Mouse (Mus musculus) hindbrain, embryonic 13.5 days (tissue): ENCODE measurements around the gene Pnpo. TPM values are rescaled to one million over a fixed set of nuclear protein-coding genes. Genes with fewer than 3 reads are reported as not detected.
A peak's percentile ranks its signal among the peaks of the same experiment; 100 is the strongest.

ENCODE experiments used
- ATAC-seq: fragments of 200-750 bp; cut with Nextera tagmentation; 2 replicates; pipeline ENCODE4 v1.8.0; 2017; ENCODE audit warnings: moderate TSS enrichment; ENCODE audit not compliant: low FRiP score
- H3K27ac ChIP-seq: fragments of 300-500 bp; sonication (generic); 2 replicates; pipeline ENCODE4 v1.5.1; 2015; ENCODE audit warnings: inconsistent platforms, mild to moderate bottlenecking, moderate library complexity
- H3K27me3 ChIP-seq: fragments of 300-500 bp; sonication (generic); 2 replicates; pipeline ENCODE4 v1.6.1; 2015; ENCODE audit warnings: mild to moderate bottlenecking, inconsistent platforms
- H3K36me3 ChIP-seq: fragments of 300-500 bp; sonication (generic); 2 replicates; pipeline ENCODE4 v1.6.1; 2015; ENCODE audit warnings: mild to moderate bottlenecking, inconsistent platforms
- H3K4me1 ChIP-seq: fragments of 300-500 bp; sonication (generic); replicated peaks from 2 replicates; pipeline ENCODE4 v1.6.1; 2015; ENCODE audit warnings: inconsistent platforms
- H3K4me2 ChIP-seq: fragments of 300-500 bp; sonication (generic); 2 replicates; pipeline ENCODE4 v1.6.1; 2015; ENCODE audit warnings: inconsistent platforms, mild to moderate bottlenecking, moderate library complexity
- H3K4me3 ChIP-seq: fragments of 300-500 bp; sonication (generic); 2 replicates; pipeline ENCODE4 v1.5.1; 2015; ENCODE audit warnings: mild to moderate bottlenecking, inconsistent platforms
- H3K9ac ChIP-seq: fragments of 300-500 bp; sonication (generic); 2 replicates; pipeline ENCODE4 v1.6.1; 2015; ENCODE audit warnings: mild to moderate bottlenecking, inconsistent platforms
- H3K9me3 ChIP-seq: fragments of 300-500 bp; sonication (generic); 2 replicates; pipeline ENCODE4 v1.6.1; 2016; ENCODE audit warnings: inconsistent platforms
- WGBS: fragments of 180-500 bp; shearing (Covaris S2); methylation state at CpG from one replicate; pipeline ENCODE4 v1.1.7; 2015; 5-methylcytosine and 5-hydroxymethylcytosine counted together
- polyA plus RNA-seq: library from polyadenylated mRNA; unstranded; fragments of >200 nt; fragmentation: Nextera tagmentation; extraction: Ambion mirVana; gene quantifications from 2 replicates; pipeline ENCODE4 v1.2.1, GENCODE M21; 2015

Gene Pnpo
- polyA plus RNA-seq, 1 experiment from 2014 or later = 20.5 TPM

DNA sequence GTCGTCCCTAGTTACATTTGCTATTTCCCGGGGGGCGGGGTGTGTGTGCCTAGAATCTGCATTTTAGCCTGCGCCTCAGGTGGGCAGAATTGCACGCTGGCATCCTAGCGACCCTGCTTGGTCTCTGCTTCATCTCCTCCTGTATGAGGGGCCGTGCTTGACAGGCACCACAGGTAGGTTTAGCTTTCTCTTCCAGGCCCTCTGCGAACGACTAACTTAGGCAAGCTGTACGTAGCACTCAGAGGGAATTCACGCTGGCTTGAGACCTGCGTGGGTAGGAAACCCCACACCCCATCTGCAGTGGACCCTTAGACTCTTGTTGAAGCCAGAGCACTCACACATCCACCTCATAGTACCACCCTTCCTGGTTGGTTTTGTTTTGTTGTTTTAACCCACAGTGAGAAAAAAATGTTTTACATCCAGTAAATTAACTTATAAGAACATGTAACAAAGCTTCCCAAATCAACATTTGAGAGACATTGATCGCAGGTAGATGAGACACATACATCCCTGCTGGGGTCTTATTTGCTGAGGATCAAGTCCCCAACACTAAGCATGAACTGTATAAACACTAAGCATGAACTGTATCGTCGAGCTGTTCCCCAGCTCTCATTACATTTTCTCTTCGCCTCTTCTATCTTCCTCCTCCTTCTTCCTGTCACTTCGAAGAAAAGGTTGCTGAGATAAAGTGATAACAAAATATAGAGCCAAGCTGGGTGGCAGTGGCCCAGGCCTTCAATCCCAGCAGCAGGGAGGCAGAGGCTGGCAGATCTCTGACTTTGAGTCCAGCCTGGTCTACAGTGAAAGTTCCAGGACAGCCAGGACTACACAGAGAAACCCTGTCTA lies 34.8 kb upstream of the Pnpo start:
- Histone ChIP-seq H3K27ac (peak overlapping the region; percentile 91), H3K36me3 (no peaks in the 10 kb centered on the region), H3K9me3 (no peaks in the 10 kb centered on the region), H3K4me2 (peak overlapping the region; percentile 83), H3K4me1 (peaks cover 43% of the 10 kb centered on the region), H3K27me3 (peaks cover 7% of the 10 kb centered on the region), H3K9ac (peak overlapping the region; percentile 83), H3K4me3 (peak overlapping the region; percentile 82)
- no peak for ATAC-seq
- 31% methylated on average over 17 of the region's 17 CpGs for WGBS

DNA sequence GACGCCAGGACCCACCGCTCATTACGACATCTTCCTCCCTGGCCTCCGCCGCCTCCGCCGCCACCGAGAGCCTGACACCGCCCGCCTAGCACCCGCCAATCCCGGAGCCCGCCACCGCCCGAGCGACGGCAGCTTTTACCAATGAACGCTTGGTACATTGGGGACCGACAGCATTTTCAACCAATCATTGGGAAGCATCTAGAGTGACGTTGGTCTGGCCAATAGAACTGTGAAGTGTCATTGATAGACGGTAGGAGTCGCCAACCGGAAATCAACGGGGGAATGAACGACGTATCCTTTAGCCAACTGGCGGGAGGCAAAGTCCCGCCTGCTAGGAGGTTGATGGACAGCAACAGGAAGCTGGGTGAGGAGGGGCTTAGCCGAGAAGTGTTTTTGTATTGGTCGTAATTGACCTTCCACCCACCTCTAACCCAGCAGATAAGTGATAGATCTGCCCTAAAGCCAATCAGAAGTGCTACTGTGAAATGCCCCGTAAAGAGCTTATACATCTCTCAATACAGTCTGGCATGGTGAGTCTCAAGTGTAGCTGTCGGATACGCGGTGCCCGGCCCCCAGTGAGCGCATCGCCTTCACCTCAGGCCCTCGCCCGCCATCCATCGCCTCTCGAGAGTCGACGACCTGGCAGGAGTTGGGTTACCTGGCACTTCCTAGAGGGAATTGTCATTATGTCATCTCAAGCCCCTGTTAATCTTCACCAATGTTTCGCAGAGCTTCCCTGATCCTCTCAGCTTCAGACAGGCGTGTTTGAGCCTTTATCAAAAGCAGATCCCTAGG lies 34.0 kb upstream of the Pnpo start:
- Histone ChIP-seq H3K27me3 (peaks cover 7% of the 10 kb centered on the region; the same call in 1 of the 2 replicates), H3K4me3 (peak overlapping the region; percentile 82), H3K36me3 (no peaks in the 10 kb centered on the region), H3K4me1 (peaks cover 52% of the 10 kb centered on the region), H3K27ac (peak overlapping the region; percentile 98), H3K4me2 (peak overlapping the region; percentile 83), H3K9ac (peak overlapping the region; percentile 87), H3K9me3 (no peaks in the 10 kb centered on the region)
- ATAC-seq = peak; percentile 97
- under 1% methylated on average over 45 of the region's 45 CpGs for WGBS

DNA sequence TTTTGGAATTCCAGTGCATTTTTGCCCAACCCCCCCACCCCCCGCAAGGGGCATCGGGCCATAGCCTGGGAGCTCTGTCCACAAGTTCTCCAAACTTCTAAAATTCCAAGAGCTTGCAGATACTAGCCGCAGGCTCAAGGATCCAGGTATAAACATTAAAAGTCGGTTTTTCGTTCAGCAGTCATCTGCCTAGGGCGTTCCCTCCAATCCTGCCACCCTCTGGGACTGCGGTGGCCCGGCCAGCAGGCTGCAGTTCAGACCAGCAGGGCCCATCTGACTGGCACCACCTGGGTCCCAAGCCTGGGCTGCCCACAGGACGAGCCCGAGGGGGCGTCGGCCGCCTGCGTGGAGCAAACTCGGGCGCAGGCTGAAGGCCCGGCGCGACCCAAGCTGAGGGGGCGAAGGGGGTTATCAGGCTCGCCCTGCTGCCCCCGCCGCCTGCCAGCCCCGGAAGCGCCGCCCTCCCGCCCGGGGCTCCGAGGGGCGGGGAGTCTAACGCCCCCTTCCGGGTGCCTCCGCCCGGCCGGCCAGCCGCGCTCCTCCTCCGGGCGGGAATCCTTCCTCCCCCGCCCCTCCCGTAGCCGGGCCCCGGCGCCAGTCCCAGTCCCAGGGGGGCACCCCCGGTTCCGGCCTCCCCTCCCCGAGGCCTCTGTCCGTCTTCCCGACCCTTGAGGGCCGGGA lies 33.3 kb upstream of the Pnpo start:
- Histone ChIP-seq H3K9ac (peak overlapping the region; percentile 87), H3K36me3 (no peaks in the 10 kb centered on the region), H3K27me3 (peaks cover 7% of the 10 kb centered on the region; the same call in 1 of the 2 replicates), H3K4me2 (peak overlapping the region; percentile 81), H3K27ac (peak overlapping the region; percentile 98), H3K4me3 (peak overlapping the region; percentile 82), H3K9me3 (no peaks in the 10 kb centered on the region), H3K4me1 (peaks cover 55% of the 10 kb centered on the region)
- WGBS = 1% methylated on average over 34 of the region's 50 CpGs
- ATAC-seq = peak; percentile 78

DNA sequence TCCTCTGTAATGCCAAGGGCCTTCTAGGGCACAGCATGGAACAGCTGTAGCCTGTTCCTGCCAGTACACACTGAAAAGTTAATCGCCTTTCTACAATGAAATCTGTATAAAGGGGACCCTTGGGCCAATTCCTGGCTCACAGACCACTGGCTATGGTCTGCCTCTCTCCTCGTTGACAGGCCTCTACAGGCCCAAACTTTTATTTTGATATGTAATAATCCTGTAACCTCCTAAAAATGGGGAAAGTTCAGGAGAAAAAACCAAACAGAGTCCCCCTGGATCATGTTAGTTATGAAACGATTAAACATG lies 32.5 kb upstream of the Pnpo start:
- WGBS = 48% methylated on average over 3 of the region's 3 CpGs

DNA sequence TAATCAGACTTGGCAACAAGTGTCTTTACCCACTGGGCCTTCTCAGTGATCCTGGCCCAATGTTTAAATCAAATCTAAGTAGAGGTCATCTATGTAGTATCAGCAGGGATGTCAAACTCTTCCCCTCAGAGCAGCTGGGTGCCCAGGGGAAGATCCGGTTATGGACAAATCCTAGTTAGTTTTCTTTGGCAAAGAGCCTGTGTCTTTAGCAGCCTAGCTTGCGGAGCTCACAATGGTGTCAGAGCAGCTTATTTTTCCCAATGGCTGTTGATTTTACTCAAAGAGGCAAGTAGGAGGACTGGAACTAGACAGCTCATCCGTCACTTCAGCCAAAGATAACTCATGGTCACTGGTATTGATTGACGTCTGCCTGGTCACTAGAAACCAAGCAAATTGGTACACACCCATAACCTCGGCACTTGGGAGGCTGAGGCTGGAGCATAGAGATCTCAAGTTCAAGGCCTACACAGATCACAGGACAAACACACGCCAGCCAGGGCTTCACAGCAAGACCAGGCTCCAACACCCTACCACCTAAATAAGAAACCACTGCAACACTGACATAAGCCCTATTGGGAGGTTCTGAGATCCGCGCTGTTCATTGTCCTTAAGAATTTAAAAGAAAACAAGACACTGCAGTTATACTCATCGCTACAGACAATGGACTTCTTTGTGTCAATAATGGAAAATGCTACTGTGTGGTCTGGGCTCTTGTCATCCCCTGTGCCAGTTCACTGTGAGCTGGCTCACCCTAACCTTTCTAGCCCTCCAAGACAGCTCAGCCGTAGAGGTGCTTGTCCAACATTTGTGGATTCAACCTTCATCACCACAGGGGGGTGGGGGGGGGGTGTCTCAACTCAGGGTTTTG lies 32.0 kb upstream of the Pnpo start:
- H3K4me3 ChIP-seq = peak overlapping the region; percentile 82
- peak overlapping the region; percentile 81 for H3K4me2 ChIP-seq
- peaks cover 64% of the 10 kb centered on the region for H3K4me1 ChIP-seq
- no peak for ATAC-seq
- no peaks in the 10 kb centered on the region for H3K36me3 ChIP-seq
- WGBS = 76% methylated on average over 10 of the region's 10 CpGs
- peak overlapping the region; percentile 98 for H3K27ac ChIP-seq
- no peaks in the 10 kb centered on the region for H3K9me3 ChIP-seq
- no peaks in the 10 kb centered on the region for H3K27me3 ChIP-seq
- H3K9ac ChIP-seq = peak overlapping the region; percentile 87

More for the DNA sequence above, 32.5 kb upstream of the Pnpo start:
- H3K9ac ChIP-seq = peak overlapping the region; percentile 87
- peak overlapping the region; percentile 81 for H3K4me2 ChIP-seq
- peak overlapping the region; percentile 82 for H3K4me3 ChIP-seq
- H3K36me3 ChIP-seq = no peaks in the 10 kb centered on the region
- H3K27ac ChIP-seq = peak overlapping the region; percentile 98
- H3K27me3 ChIP-seq = peaks cover 2% of the 10 kb centered on the region; the same call in 1 of the 2 replicates
- ATAC-seq = no peak
- H3K9me3 ChIP-seq = no peaks in the 10 kb centered on the region
- H3K4me1 ChIP-seq = peaks cover 61% of the 10 kb centered on the region

DNA sequence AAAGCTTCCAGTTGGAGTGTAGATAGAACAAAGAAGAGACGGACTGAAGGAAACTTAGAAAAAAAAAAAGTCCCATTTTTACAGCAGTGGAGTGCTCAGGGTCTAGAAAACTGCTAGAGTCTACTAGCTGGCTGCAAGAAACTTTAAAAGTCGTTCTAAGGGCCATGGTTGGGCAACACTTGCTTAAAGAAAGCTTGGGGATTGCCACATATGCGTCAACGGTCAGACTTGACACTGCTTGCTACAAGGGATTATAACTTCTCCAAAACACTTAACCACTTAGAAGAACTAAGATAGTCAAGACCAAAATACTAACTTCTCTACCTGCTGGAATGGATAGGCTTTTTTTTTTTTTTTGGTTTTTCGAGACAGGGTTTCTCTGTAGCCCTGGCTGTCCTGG lies 31.0 kb upstream of the Pnpo start:
- Histone ChIP-seq H3K4me2 (no peak overlapping the region), H3K9ac (no peak overlapping the region), H3K4me1 (peaks cover 71% of the 10 kb centered on the region), H3K27me3 (no peaks in the 10 kb centered on the region), H3K4me3 (no peak overlapping the region), H3K9me3 (no peaks in the 10 kb centered on the region), H3K27ac (no peak overlapping the region), H3K36me3 (no peaks in the 10 kb centered on the region)
- ATAC-seq = no peak
- 86% methylated on average over 5 of the region's 5 CpGs for WGBS

DNA sequence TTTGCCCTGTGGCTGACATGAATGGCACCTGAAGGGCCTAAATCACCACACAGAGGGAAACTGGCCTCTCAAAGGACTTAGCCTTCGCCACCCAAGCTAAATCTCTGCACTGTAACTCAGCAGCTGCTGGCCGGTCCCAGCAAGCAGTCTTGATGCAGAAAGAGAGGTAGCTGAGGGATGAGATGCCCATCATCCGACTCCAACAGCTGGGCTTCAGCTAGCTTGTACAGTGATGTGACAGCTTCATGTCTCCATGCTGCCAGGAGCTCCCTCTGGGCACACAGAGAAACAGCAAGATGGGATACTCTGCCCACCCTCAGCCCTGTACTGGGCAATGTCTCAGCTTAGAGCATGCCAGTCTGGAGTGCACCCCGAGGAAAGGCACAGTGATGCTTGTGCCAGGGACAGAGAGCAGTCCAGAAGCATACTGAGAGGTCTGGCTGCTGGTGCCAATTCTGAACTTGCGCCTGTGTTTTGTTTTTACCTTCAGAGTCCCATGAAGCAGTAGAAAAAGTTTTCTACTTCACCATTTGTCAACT lies 29.7 kb upstream of the Pnpo start:
- H3K9ac ChIP-seq = peak overlapping the region; percentile 40; the same call in 1 of the 2 replicates
- H3K4me3 ChIP-seq = no peak overlapping the region
- ATAC-seq = no peak
- no peaks in the 10 kb centered on the region for H3K9me3 ChIP-seq
- no peaks in the 10 kb centered on the region for H3K27me3 ChIP-seq
- H3K4me1 ChIP-seq = peaks cover 74% of the 10 kb centered on the region
- WGBS = 80% methylated on average over 5 of the region's 5 CpGs
- H3K4me2 ChIP-seq = 0 out of 2 replicates have a peak overlapping the region, but pooled peaks have one; percentile 3
- peak overlapping the region; percentile 70 for H3K27ac ChIP-seq
- H3K36me3 ChIP-seq = no peaks in the 10 kb centered on the region

DNA sequence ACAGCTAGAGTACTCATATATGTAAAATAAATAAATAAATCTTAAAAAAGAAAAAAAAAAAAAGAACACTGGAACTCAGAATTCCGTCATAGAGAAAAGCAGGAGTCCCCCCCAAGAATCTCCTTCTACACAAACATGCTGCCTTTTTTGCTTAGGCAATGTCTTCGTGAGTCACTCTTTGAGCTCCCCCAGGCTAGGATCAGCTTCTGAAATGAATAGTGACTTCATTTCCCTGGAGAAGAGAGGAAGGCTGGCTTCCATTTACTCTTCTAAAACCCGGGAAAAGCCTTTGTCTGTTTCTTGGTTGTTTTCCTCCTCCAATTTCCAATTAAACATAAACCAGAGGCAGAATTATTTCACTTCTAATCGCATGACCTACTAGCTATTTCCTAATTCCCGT lies 29.1 kb upstream of the Pnpo start:
- H3K27ac ChIP-seq = peak overlapping the region; percentile 70; the same call in 1 of the 2 replicates
- H3K9ac ChIP-seq = no peak overlapping the region
- peaks cover 71% of the 10 kb centered on the region for H3K4me1 ChIP-seq

DNA sequence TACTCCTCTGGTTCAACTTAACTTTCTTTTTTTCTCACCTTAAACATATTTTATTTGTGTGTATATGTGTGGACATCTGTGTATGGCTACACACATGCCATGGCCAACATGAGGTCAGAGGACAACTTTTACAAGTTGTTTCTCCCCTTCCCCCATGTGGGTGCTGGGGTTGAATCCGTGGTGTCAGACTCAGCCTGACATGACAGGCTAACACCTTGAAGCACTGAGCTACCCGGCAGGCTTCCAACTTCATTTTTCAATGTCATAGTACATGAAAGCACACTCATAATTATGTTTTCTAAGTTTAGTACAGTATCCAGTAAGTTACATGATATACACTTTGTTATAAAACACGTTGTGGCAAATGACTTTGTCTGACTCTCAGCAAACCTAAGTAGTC lies 26.6 kb upstream of the Pnpo start:
- Histone ChIP-seq H3K9ac (no peak overlapping the region), H3K9me3 (no peaks in the 10 kb centered on the region), H3K36me3 (no peaks in the 10 kb centered on the region; the same call in 1 of the 2 replicates), H3K4me1 (peaks cover 55% of the 10 kb centered on the region), H3K27me3 (no peaks in the 10 kb centered on the region), H3K4me3 (no peak overlapping the region), H3K4me2 (no peak overlapping the region), H3K27ac (peak overlapping the region; percentile 46; the same call in 1 of the 2 replicates)
- WGBS = 81% methylated on average over 3 of the region's 3 CpGs
- ATAC-seq = no peak

More for the DNA sequence above, 29.1 kb upstream of the Pnpo start:
- no peak overlapping the region for H3K4me3 ChIP-seq
- 74% methylated on average over 5 of the region's 5 CpGs for WGBS
- H3K27me3 ChIP-seq = no peaks in the 10 kb centered on the region
- no peak for ATAC-seq
- no peaks in the 10 kb centered on the region for H3K36me3 ChIP-seq
- no peaks in the 10 kb centered on the region for H3K9me3 ChIP-seq
- no peak overlapping the region for H3K4me2 ChIP-seq

DNA sequence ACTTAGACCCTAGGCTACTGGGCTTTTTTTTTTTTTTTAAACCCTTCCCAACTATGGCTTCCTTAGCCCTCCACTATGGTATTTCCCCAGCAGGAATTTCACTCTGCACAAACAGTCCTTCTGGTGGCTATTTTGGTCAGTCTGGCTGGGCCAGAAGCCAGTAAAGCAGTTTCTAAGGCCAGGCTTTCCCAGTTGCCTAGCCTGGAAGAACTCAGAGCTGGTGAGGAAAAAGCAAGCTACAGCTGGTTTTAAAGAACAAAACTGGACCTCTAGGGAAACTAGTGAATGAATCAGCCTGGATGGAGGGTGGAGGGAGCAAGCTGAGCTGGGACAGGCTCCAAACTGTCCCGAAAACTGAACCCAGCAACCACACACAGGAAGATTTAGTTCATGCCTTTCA lies 26.0 kb upstream of the Pnpo start:
- no peak for ATAC-seq
- Histone ChIP-seq H3K9ac (no peak overlapping the region), H3K4me2 (no peak overlapping the region), H3K4me3 (no peak overlapping the region), H3K4me1 (peaks cover 49% of the 10 kb centered on the region), H3K36me3 (no peaks in the 10 kb centered on the region; the same call in 1 of the 2 replicates), H3K27ac (peak overlapping the region; percentile 46), H3K27me3 (no peaks in the 10 kb centered on the region), H3K9me3 (no peaks in the 10 kb centered on the region)
- WGBS = 82% methylated on average over 1 of the region's 1 CpGs

DNA sequence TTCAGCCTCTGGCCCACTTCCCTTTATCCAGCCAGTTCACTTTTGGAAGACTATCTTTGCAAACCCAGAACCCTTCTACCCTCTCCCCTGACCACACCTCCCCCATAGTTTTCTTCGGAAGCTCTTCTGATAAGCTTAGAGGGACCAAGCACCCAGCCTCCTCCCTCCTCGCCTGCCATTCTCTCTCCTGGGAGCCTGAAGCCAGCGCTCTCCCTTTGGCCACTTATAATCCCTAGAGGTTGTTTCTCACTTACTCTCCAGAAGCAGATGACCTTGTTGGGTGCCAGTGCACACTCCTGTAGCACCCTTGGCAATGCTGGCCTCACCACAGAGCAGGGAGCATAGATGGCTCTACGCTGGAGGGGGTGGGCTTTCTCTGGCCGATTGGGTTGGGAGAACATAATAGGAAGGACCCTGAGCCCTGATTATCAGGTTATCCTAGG lies 25.5 kb upstream of the Pnpo start:
- Histone ChIP-seq H3K36me3 (no peaks in the 10 kb centered on the region; the same call in 1 of the 2 replicates), H3K27me3 (no peaks in the 10 kb centered on the region), H3K9ac (no peak overlapping the region), H3K9me3 (no peaks in the 10 kb centered on the region), H3K4me1 (peaks cover 46% of the 10 kb centered on the region), H3K4me2 (no peak overlapping the region), H3K27ac (peak overlapping the region; percentile 46), H3K4me3 (no peak overlapping the region)
- WGBS = 81% methylated on average over 5 of the region's 5 CpGs
- ATAC-seq = no peak
